Mouse (Mus musculus): ENCODE measurements around the gene Ascc1. TPM values are rescaled to one million over a fixed set of nuclear protein-coding genes. Genes with fewer than 3 reads are reported as not detected.

The Ascc1 gene
- polyA plus RNA-seq, 1 experiment: 26.2 TPM

DNA sequence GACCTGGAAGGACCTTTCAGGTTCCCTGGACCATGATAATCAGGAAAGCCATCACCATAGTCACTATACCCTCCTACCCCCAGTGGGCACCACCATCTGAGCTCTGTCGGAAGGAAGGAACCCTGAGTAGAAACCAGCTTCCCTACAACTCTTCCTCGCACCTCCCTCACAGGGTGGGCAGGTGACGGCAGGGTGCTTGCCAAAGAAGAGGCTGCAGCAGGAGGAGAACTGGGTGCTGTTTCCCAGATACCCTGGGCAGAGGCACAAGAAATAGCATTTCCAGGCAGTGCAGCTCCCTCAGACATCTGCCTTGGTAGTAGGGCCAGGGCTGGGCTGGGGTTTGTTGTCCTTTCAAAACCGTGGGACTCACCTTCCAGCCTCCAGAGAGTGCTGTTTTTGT is 118.0 kb downstream of the Ascc1 start:
- Histone ChIP-seq H3K4me1 (replicated peaks; ENCODE audit: control insufficient read depth, insufficient read depth, low read length) (peaks cover 2% of the 10 kb centered on the region), H3K27ac (ENCODE audit: control insufficient read depth, insufficient read depth, low read length) (no peak overlapping the region), H3K4me3 (ENCODE audit: control insufficient read depth, insufficient read depth, low read length) (no peak overlapping the region), H3K36me3 (ENCODE audit: control insufficient read depth, insufficient read depth, low read length) (no peaks in the 10 kb centered on the region), H3K27me3 (ENCODE audit: control insufficient read depth, insufficient read depth, low read length) (no peaks in the 10 kb centered on the region)
- DNase-seq: no peak
- TF ChIP-seq CTCF (IDR thresholded peaks at IDR 0.05; ENCODE audit: borderline replicate concordance, control insufficient read depth, extremely low read depth, insufficient read depth, low read length, poor library complexity) (no peak), POLR2A (IDR thresholded peaks at IDR 0.05; ENCODE audit: control insufficient read depth, extremely low read depth, insufficient read depth, low read length, poor library complexity) (no peak)
- WGBS: 75% methylated on average over 4 of the region's 4 CpGs

DNA sequence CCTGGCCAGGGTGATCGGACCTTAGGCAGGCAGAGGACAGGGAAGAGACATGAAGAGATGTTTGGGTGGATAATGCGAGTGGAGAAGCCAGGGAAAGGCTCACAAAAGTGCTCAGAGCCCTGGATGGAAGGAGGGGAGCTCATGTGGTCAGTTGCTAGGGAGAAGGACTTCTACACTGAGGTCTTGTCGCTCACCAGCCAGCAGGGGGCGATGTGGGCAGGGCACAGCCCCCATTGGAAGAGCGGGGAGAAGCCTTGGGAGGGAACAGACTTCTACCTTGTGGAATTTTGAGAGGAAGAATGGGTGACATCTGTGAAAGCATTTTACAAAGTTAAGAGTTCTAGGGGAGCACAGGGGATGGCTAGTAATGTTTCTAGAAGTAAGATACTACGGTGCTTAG is 121.5 kb downstream of the Ascc1 start:
- peak; percentile 24 for DNase-seq
- H3K4me1 ChIP-seq (replicated peaks; ENCODE audit: control insufficient read depth, insufficient read depth, low read length): peaks cover 5% of the 10 kb centered on the region
- TF ChIP-seq POLR2A (IDR thresholded peaks at IDR 0.05; ENCODE audit: control insufficient read depth, extremely low read depth, insufficient read depth, low read length, poor library complexity): no peak
- peak; percentile 74; the same call in 1 of the 2 replicates for TF ChIP-seq CTCF (IDR thresholded peaks at IDR 0.05; ENCODE audit: borderline replicate concordance, control insufficient read depth, extremely low read depth, insufficient read depth, low read length, poor library complexity)
- WGBS: 74% methylated on average over 6 of the region's 6 CpGs
- H3K27me3 ChIP-seq (ENCODE audit: control insufficient read depth, insufficient read depth, low read length): no peaks in the 10 kb centered on the region
- H3K4me3 ChIP-seq (ENCODE audit: control insufficient read depth, insufficient read depth, low read length): no peak overlapping the region
- H3K27ac ChIP-seq (ENCODE audit: control insufficient read depth, insufficient read depth, low read length): no peak overlapping the region
- H3K36me3 ChIP-seq (ENCODE audit: control insufficient read depth, insufficient read depth, low read length): no peaks in the 10 kb centered on the region

DNA sequence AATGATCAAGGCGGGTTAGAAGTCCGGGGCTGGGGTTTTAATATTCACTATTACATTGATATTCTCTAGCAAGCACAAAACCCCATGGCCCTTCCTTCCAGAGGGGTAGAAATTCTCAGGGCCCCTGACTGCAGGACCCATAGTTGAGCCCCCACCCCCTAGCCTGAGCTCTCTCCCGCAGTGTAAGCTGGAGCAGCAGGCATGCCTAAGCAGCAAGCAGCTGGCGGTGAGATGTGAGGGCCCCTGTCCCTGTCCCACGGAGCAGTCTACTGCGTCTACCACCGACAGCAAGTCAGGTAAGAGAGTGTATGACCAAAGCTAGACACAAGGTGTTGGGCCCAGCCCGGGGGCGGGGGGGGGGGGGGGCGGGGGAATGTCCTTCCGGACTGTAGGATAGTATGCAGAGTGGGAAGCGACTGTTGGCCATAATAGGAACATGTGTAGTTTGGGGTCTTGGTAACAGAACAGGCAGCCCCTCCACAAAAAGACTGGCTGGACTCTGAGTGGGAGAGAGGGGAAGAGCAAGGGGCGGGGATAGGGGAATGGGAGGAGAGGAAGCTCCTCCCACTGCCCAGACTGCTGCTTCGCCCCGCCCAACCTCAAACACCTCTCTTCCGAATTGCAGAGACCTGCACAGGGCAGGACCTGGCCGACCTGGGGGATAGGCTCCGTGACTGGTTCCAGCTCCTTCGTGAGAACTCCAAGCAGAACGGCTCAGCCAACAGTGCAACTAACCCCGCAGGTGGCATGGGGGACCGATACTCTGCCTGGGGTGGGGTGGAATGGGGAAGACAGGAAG is 123.1 kb downstream of the Ascc1 start:
- TF ChIP-seq POLR2A (IDR thresholded peaks at IDR 0.05; ENCODE audit: control insufficient read depth, extremely low read depth, insufficient read depth, low read length, poor library complexity) (no peak), CTCF (IDR thresholded peaks at IDR 0.05; ENCODE audit: borderline replicate concordance, control insufficient read depth, extremely low read depth, insufficient read depth, low read length, poor library complexity) (no peak)
- no peaks in the 10 kb centered on the region for H3K27me3 ChIP-seq (ENCODE audit: control insufficient read depth, insufficient read depth, low read length)
- peak overlapping the region; percentile 14; the same call in 1 of the 2 replicates for H3K4me3 ChIP-seq (ENCODE audit: control insufficient read depth, insufficient read depth, low read length)

DNA sequence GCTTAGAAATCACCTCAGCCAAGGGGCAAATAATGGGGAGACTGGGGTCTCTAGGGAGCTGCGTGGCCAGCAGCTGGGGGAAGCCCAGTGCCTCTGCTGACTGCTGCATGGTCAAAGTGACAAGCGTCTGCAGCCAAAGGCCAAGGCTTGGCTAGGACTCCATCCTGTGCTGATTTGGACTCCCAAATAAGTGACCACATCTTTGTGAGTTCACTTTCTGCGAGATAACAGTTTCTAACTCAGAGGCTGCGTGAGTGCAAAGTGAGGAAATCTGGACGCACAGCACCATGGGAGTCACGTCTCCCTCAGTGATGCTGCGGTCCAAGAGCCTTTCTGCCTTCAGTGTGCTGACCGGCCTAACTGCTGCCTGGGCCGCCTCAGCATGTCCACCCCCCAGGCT is 125.7 kb downstream of the Ascc1 start:
- TF ChIP-seq CTCF (IDR thresholded peaks at IDR 0.05; ENCODE audit: borderline replicate concordance, control insufficient read depth, extremely low read depth, insufficient read depth, low read length, poor library complexity): no peak
- TF ChIP-seq POLR2A (IDR thresholded peaks at IDR 0.05; ENCODE audit: control insufficient read depth, extremely low read depth, insufficient read depth, low read length, poor library complexity): no peak
- Histone ChIP-seq H3K27ac (ENCODE audit: control insufficient read depth, insufficient read depth, low read length) (no peak overlapping the region), H3K4me3 (ENCODE audit: control insufficient read depth, insufficient read depth, low read length) (no peak overlapping the region), H3K4me1 (replicated peaks; ENCODE audit: control insufficient read depth, insufficient read depth, low read length) (peaks cover 5% of the 10 kb centered on the region), H3K36me3 (ENCODE audit: control insufficient read depth, insufficient read depth, low read length) (no peaks in the 10 kb centered on the region), H3K27me3 (ENCODE audit: control insufficient read depth, insufficient read depth, low read length) (no peaks in the 10 kb centered on the region)
- DNase-seq: no peak
- 96% methylated on average over 9 of the region's 9 CpGs for WGBS

More for the DNA sequence above, 123.1 kb downstream of the Ascc1 start:
- H3K27ac ChIP-seq (ENCODE audit: control insufficient read depth, insufficient read depth, low read length): no peak overlapping the region
- WGBS: 45% methylated on average over 22 of the region's 22 CpGs
- DNase-seq: peak; percentile 12
- H3K4me1 ChIP-seq (replicated peaks; ENCODE audit: control insufficient read depth, insufficient read depth, low read length): peaks cover 5% of the 10 kb centered on the region
- no peaks in the 10 kb centered on the region for H3K36me3 ChIP-seq (ENCODE audit: control insufficient read depth, insufficient read depth, low read length)

DNA sequence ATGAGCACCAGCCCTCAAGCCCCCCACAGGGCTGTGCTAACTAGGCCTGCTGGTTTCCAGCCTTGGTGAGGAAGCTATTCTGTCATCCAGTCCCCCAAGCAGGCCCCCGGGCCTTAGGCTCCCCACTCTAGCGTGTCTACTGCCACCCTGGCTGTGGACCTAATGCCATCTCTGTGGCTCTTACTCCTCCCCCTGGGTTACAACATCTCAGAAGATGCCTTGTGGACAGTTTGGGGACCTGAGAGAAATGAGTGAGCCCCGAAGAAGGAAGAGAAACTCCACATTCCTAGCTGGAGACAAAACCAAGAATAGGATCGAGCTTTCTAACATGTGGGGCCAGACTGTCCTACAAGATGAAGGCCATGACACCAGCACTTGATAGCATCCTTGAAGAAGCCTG is 127.9 kb downstream of the Ascc1 start:
- Histone ChIP-seq H3K27me3 (ENCODE audit: control insufficient read depth, insufficient read depth, low read length) (no peaks in the 10 kb centered on the region), H3K4me1 (replicated peaks; ENCODE audit: control insufficient read depth, insufficient read depth, low read length) (peaks cover 5% of the 10 kb centered on the region), H3K4me3 (ENCODE audit: control insufficient read depth, insufficient read depth, low read length) (no peak overlapping the region), H3K27ac (ENCODE audit: control insufficient read depth, insufficient read depth, low read length) (no peak overlapping the region), H3K36me3 (ENCODE audit: control insufficient read depth, insufficient read depth, low read length) (no peaks in the 10 kb centered on the region)
- DNase-seq: no peak
- TF ChIP-seq CTCF (IDR thresholded peaks at IDR 0.05; ENCODE audit: borderline replicate concordance, control insufficient read depth, extremely low read depth, insufficient read depth, low read length, poor library complexity) (no peak), POLR2A (IDR thresholded peaks at IDR 0.05; ENCODE audit: control insufficient read depth, extremely low read depth, insufficient read depth, low read length, poor library complexity) (no peak)
- WGBS: 92% methylated on average over 4 of the region's 4 CpGs

DNA sequence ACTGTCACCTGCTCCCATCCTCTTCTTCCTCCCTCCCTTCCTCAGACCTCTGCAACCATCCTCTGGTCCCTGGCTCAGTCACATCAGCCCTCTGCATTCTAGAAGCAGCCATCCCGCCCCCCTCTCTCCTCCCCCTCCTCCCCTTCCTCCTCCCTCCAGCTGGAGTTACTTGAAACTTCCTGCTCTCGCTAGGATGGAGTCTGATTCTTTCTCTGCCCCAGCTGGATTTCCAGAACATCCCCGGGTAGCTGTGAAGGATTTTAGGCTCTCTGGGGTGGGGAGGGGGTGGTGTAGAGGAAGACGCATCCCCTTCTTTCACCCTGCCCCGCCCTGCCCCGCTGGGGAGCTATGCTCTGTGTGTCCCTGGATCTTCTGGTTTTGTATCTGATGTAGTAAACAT is 130.9 kb downstream of the Ascc1 start:
- Histone ChIP-seq H3K27me3 (ENCODE audit: control insufficient read depth, insufficient read depth, low read length) (no peaks in the 10 kb centered on the region), H3K4me1 (replicated peaks; ENCODE audit: control insufficient read depth, insufficient read depth, low read length) (0 out of 2 replicates have a peak, but pooled peaks cover 2% of the 10 kb centered on the region), H3K4me3 (ENCODE audit: control insufficient read depth, insufficient read depth, low read length) (no peak overlapping the region), H3K27ac (ENCODE audit: control insufficient read depth, insufficient read depth, low read length) (no peak overlapping the region), H3K36me3 (ENCODE audit: control insufficient read depth, insufficient read depth, low read length) (no peaks in the 10 kb centered on the region)
- DNase-seq: no peak
- TF ChIP-seq POLR2A (IDR thresholded peaks at IDR 0.05; ENCODE audit: control insufficient read depth, extremely low read depth, insufficient read depth, low read length, poor library complexity) (no peak), CTCF (IDR thresholded peaks at IDR 0.05; ENCODE audit: borderline replicate concordance, control insufficient read depth, extremely low read depth, insufficient read depth, low read length, poor library complexity) (no peak)
- 78% methylated on average over 6 of the region's 6 CpGs for WGBS

Measured in thymus, adult 2 months (tissue).